Mouse (Mus musculus) spleen, postnatal 14 days (tissue): Measurements from ENCODE around the gene Dnajb8.

Source experiments
- DNase-seq, 2 experiments: peaks; one replicate each; pipeline ENCODE4 v3.0.0; 2021 to 2022; ENCODE audit warnings: low spot score in 2 of 2

Dnajb8 gene

GRCm38 (mm10) chr6:88199001-88199717, 22.9 kb upstream of the Dnajb8 start:
- DNase-seq = no peak

- no peak for DNase-seq
These were observed 22.1 kb upstream of the Dnajb8 start for GRCm38 (mm10) chr6:88199718-88200692.

GRCm38 (mm10) chr6:88200693-88201609, 21.1 kb upstream of the Dnajb8 start:
- no peak for DNase-seq

GRCm38 (mm10) chr6:88201926-88202700, 20.0 kb upstream of the Dnajb8 start:
- no peak for DNase-seq

GRCm38 (mm10) chr6:88202921-88203690, 19.0 kb upstream of the Dnajb8 start:
- no peak for DNase-seq

GRCm38 (mm10) chr6:88203791-88204405, 18.2 kb upstream of the Dnajb8 start:
- no peak for DNase-seq

- DNase-seq = no peak
These were observed 17.3 kb upstream of the Dnajb8 start for GRCm38 (mm10) chr6:88204531-88205385.

GRCm38 (mm10) chr6:88205386-88205700, 16.7 kb upstream of the Dnajb8 start:
- no peak for DNase-seq

- no peak for DNase-seq
These were observed 16.1 kb upstream of the Dnajb8 start for GRCm38 (mm10) chr6:88205937-88206336.

GRCm38 (mm10) chr6:88206566-88206965, 15.5 kb upstream of the Dnajb8 start:
- no peak for DNase-seq

GRCm38 (mm10) chr6:88207403-88208033, 14.6 kb upstream of the Dnajb8 start:
- DNase-seq = no peak

- DNase-seq = no peak
These were observed 13.7 kb upstream of the Dnajb8 start for GRCm38 (mm10) chr6:88208321-88208720.

- no peak for DNase-seq
These were observed 12.6 kb upstream of the Dnajb8 start for GRCm38 (mm10) chr6:88209453-88209852.

GRCm38 (mm10) chr6:88210182-88210581, 11.9 kb upstream of the Dnajb8 start:
- DNase-seq = no peak

- no peak for DNase-seq
These were observed 6.3 kb upstream of the Dnajb8 start for GRCm38 (mm10) chr6:88215797-88216196.

- no peak for DNase-seq
These were observed 5.9 kb upstream of the Dnajb8 start for GRCm38 (mm10) chr6:88216199-88216598.

GRCm38 (mm10) chr6:88219094-88219493, 3.0 kb upstream of the Dnajb8 start:
- no peak for DNase-seq

GRCm38 (mm10) chr6:88226570-88226994, 4.5 kb downstream of the Dnajb8 start:
- DNase-seq = no peak
